Mouse (Mus musculus) liver, embryonic 12.5 days (tissue): Measurements from ENCODE around the gene Creb3l4. TPM values are rescaled to one million over a fixed set of nuclear protein-coding genes. Genes with fewer than 3 reads are reported as not detected.

Experiments used
- ATAC-seq: fragments of 200-750 bp; cut with Nextera tagmentation; 2 replicates; pipeline ENCODE4 v1.8.0; 2017; ENCODE audit warnings: moderate number of reproducible peaks, mild to moderate bottlenecking, moderate library complexity
- H3K27ac ChIP-seq: fragments of 300-500 bp; sonication (generic); 2 replicates; pipeline ENCODE4 v1.5.1; 2016; ENCODE audit warnings: mild to moderate bottlenecking
- H3K27me3 ChIP-seq: fragments of 300-500 bp; sonication (generic); replicated peaks from 2 replicates; pipeline ENCODE4 v1.6.1; 2016; ENCODE audit warnings: mild to moderate bottlenecking, moderate library complexity
- H3K36me3 ChIP-seq: fragments of 300-500 bp; sonication (generic); 2 replicates; pipeline ENCODE4 v1.6.1; 2016; ENCODE audit warnings: mild to moderate bottlenecking, moderate library complexity
- H3K4me1 ChIP-seq: fragments of 300-500 bp; sonication (generic); 2 replicates; pipeline ENCODE4 v1.6.1; 2016
- H3K4me2 ChIP-seq: fragments of 300-500 bp; sonication (generic); 2 replicates; pipeline ENCODE4 v1.6.1; 2016; ENCODE audit warnings: mild to moderate bottlenecking, moderate library complexity
- H3K4me3 ChIP-seq: fragments of 300-500 bp; sonication (generic); 2 replicates; pipeline ENCODE4 v1.5.1; 2016; ENCODE audit warnings: mild to moderate bottlenecking, moderate library complexity
- H3K9ac ChIP-seq: fragments of 300-500 bp; sonication (generic); 2 replicates; pipeline ENCODE4 v1.6.1; 2016; ENCODE audit warnings: mild to moderate bottlenecking, moderate library complexity
- H3K9me3 ChIP-seq: fragments of 300-500 bp; sonication (generic); replicated peaks from 2 replicates; pipeline ENCODE4 v1.6.1; 2016; ENCODE audit warnings: mild to moderate bottlenecking, moderate library complexity
- WGBS: fragments of 180-500 bp; shearing (Covaris S2); methylation state at CpG from one replicate; pipeline ENCODE4 v1.1.7; 2016; ENCODE audit not compliant: insufficient replicate concordance; 5-methylcytosine and 5-hydroxymethylcytosine counted together
- polyA plus RNA-seq: library from polyadenylated mRNA; unstranded; fragments of >200 nt; fragmentation: Nextera tagmentation; extraction: Ambion mirVana; gene quantifications from 2 replicates; pipeline ENCODE4 v1.2.1, GENCODE M21; 2016

Gene Creb3l4
- polyA plus RNA-seq, 1 experiment from 2014 or later: 0.56 TPM

- Histone ChIP-seq H3K9me3 (no peaks in the 10 kb centered on the region), H3K27me3 (0 out of 2 replicates have a peak, but pooled peaks cover 14% of the 10 kb centered on the region), H3K4me2 (peak overlapping the region; percentile 80), H3K4me1 (peaks cover 37% of the 10 kb centered on the region), H3K36me3 (peaks cover 15% of the 10 kb centered on the region), H3K27ac (peak overlapping the region; percentile 33; the same call in 1 of the 2 replicates), H3K4me3 (peak overlapping the region; percentile 58), H3K9ac (peak overlapping the region; percentile 68)
- 9% methylated on average over 5 of the region's 5 CpGs for WGBS
- ATAC-seq: no peak
Observed at GRCm38 (mm10) chr3:90221123-90221522, 22.2 kb downstream of the Creb3l4 start.

DNA sequence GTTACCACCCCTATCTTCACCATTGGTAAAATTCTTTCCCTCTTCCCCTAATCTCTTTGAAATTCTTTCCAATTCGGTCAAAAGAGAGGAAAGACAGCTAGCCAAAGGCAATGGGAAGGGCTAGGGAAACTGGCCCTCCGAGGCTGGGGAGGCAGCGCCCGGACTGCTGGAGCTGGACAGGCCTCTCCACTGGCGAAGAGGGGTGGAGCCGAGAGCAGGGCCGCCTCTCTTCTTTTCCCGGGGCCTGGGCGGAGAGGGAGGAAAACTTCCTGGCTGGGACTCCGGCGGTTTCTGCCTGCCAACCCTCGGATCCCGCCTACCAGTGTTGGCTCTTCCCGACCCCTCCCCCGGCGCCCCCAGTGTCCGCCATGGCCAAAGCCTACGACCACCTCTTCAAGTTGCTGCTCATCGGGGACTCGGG is 22.8 kb downstream of the Creb3l4 start:
- Histone ChIP-seq H3K4me1 (peaks cover 37% of the 10 kb centered on the region), H3K36me3 (peaks cover 13% of the 10 kb centered on the region), H3K9ac (peak overlapping the region; percentile 68), H3K9me3 (no peaks in the 10 kb centered on the region), H3K4me2 (peak overlapping the region; percentile 80), H3K27ac (peak overlapping the region; percentile 57; the same call in 1 of the 2 replicates), H3K27me3 (0 out of 2 replicates have a peak, but pooled peaks cover 9% of the 10 kb centered on the region), H3K4me3 (peak overlapping the region; percentile 58)
- ATAC-seq: peak; percentile 71
- 1% methylated on average over 20 of the region's 20 CpGs for WGBS

- Histone ChIP-seq H3K4me1 (peaks cover 38% of the 10 kb centered on the region), H3K36me3 (peaks cover 8% of the 10 kb centered on the region), H3K27ac (peak overlapping the region; percentile 57; the same call in 1 of the 2 replicates), H3K4me3 (peak overlapping the region; percentile 58), H3K9me3 (no peaks in the 10 kb centered on the region), H3K4me2 (peak overlapping the region; percentile 80), H3K27me3 (0 out of 2 replicates have a peak, but pooled peaks cover 7% of the 10 kb centered on the region), H3K9ac (peak overlapping the region; percentile 68)
- 16% methylated on average over 6 of the region's 6 CpGs for WGBS
- peak; percentile 45; the same call in 1 of the 2 replicates for ATAC-seq
Observed at GRCm38 (mm10) chr3:90220088-90220487, 23.2 kb downstream of the Creb3l4 start.

GRCm38 (mm10) chr3:90215825-90216380 is 27.4 kb downstream of the Creb3l4 start:
- H3K4me1 ChIP-seq: peaks cover 41% of the 10 kb centered on the region
- H3K4me3 ChIP-seq: no peak overlapping the region
- no peak overlapping the region for H3K27ac ChIP-seq
- H3K27me3 ChIP-seq: 0 out of 2 replicates have a peak, but pooled peaks cover 7% of the 10 kb centered on the region
- H3K9me3 ChIP-seq: no peaks in the 10 kb centered on the region
- WGBS: 26% methylated on average over 1 of the region's 1 CpGs
- no peak for ATAC-seq
- H3K36me3 ChIP-seq: peaks cover 20% of the 10 kb centered on the region
- no peak overlapping the region for H3K4me2 ChIP-seq
- no peak overlapping the region for H3K9ac ChIP-seq

- peak overlapping the region; percentile 91 for H3K4me2 ChIP-seq
- peak; percentile 43; the same call in 1 of the 2 replicates for ATAC-seq
- peak overlapping the region; percentile 50 for H3K27ac ChIP-seq
- WGBS: 13% methylated on average over 12 of the region's 12 CpGs
- H3K9ac ChIP-seq: peak overlapping the region; percentile 92
- H3K9me3 ChIP-seq: no peaks in the 10 kb centered on the region
- H3K4me1 ChIP-seq: peaks cover 40% of the 10 kb centered on the region
- peak overlapping the region; percentile 89 for H3K4me3 ChIP-seq
- H3K36me3 ChIP-seq: peaks cover 37% of the 10 kb centered on the region
- 0 out of 2 replicates have a peak, but pooled peaks cover 7% of the 10 kb centered on the region for H3K27me3 ChIP-seq
Observed at GRCm38 (mm10) chr3:90213956-90214684, 29.2 kb downstream of the Creb3l4 start.

GRCm38 (mm10) chr3:90213377-90213866 is 29.9 kb downstream of the Creb3l4 start, which contains the start of the genes Rps27 and Rab13:
Rps27 (minus strand) TSS chr3:90213651.
Rab13 (plus strand) TSS chr3:90213695.
- Histone ChIP-seq H3K27me3 (0 out of 2 replicates have a peak, but pooled peaks cover 5% of the 10 kb centered on the region), H3K4me2 (peak within 1 kb of the TSS; percentile 91), H3K9ac (peak within 1 kb of the TSS; percentile 92), H3K4me3 (peak within 1 kb of the TSS; percentile 89), H3K9me3 (no peaks in the 10 kb centered on the region), H3K4me1 (peaks cover 47% of the 10 kb centered on the region), H3K27ac (peak within 1 kb of the TSS; percentile 86), H3K36me3 (peaks cover 44% of the 10 kb centered on the region)
- peak; percentile 93 for ATAC-seq
- under 1% methylated on average over 42 of the region's 42 CpGs for WGBS

DNA sequence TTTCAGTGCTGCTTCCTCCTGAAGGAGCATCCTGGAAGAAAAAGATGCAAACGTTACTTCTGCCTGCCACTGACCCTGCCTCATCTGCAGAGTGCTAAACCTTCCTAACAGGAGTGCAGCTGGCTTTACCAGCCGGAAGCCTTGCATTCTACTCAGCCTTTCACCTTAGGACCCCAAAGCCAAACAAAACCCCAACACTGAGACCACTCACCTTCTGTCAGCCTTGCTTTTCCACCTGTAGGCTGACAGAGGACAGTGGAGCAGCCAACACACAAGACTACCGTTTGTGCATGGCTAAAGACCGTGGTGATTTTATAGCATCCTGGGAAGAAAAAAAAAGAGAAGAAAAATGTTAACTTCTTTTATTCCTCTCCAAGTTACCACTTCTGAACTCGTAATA is 30.6 kb downstream of the Creb3l4 start:
- Histone ChIP-seq H3K27ac (peak overlapping the region; percentile 86), H3K9ac (peak overlapping the region; percentile 92), H3K9me3 (no peaks in the 10 kb centered on the region), H3K4me2 (peak overlapping the region; percentile 91), H3K36me3 (peaks cover 51% of the 10 kb centered on the region), H3K4me1 (peaks cover 47% of the 10 kb centered on the region), H3K27me3 (no peaks in the 10 kb centered on the region), H3K4me3 (peak overlapping the region; percentile 89)
- ATAC-seq: no peak
- WGBS: 4% methylated on average over 5 of the region's 5 CpGs

GRCm38 (mm10) chr3:90211475-90212398 is 31.6 kb downstream of the Creb3l4 start:
- Histone ChIP-seq H3K27me3 (no peaks in the 10 kb centered on the region), H3K4me1 (peaks cover 47% of the 10 kb centered on the region), H3K9me3 (no peaks in the 10 kb centered on the region), H3K4me3 (peak overlapping the region; percentile 89), H3K27ac (peak overlapping the region; percentile 86), H3K9ac (peak overlapping the region; percentile 92), H3K4me2 (peak overlapping the region; percentile 91), H3K36me3 (peaks cover 58% of the 10 kb centered on the region)
- 31% methylated on average over 13 of the region's 13 CpGs for WGBS
- ATAC-seq: no peak

DNA sequence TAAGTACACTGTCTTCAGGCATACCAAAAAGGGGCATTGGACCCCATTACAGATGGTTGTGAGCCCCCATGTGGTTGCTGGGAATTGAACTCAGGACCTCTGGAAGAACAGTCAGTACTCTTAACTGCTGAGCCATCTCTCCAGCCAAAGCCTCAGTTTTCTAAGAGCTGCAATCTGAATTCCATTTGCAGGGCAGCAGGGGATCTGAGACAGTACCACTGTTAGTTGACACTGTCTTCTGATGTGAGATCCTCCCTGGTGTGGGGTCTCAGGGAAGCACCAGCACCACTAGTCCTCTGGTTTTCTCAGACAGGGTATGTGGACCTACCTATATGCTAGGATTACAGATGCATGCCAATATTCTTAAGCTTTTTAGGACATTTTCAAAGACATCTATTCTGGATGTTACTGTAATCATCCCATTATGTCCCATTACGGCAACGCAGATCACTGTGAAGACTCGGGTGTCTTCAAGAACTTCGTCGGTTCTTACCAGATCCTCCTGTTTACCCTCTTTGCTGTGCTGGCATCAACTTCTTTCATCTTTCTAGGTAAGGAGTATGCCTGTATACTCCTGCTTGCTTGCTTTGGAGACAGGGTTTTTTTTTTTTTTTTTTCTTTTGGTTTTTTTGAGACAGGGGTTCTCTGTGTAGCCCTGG is 33.3 kb downstream of the Creb3l4 start:
- Histone ChIP-seq H3K9me3 (no peaks in the 10 kb centered on the region), H3K36me3 (peaks cover 62% of the 10 kb centered on the region), H3K4me3 (no peak overlapping the region), H3K4me1 (peaks cover 45% of the 10 kb centered on the region), H3K27me3 (no peaks in the 10 kb centered on the region), H3K27ac (0 out of 2 replicates have a peak overlapping the region, but pooled peaks have one; percentile 30), H3K9ac (no peak overlapping the region), H3K4me2 (0 out of 2 replicates have a peak overlapping the region, but pooled peaks have one; percentile 0)
- no peak for ATAC-seq
- 85% methylated on average over 5 of the region's 5 CpGs for WGBS

- peaks cover 62% of the 10 kb centered on the region for H3K36me3 ChIP-seq
Observed at GRCm38 (mm10) chr3:90208662-90209061, 34.6 kb downstream of the Creb3l4 start.

More at GRCm38 (mm10) chr3:90208662-90209061, 34.6 kb downstream of the Creb3l4 start:
- H3K9me3 ChIP-seq: no peaks in the 10 kb centered on the region
- H3K27ac ChIP-seq: 0 out of 2 replicates have a peak overlapping the region, but pooled peaks have one; percentile 8
- peaks cover 38% of the 10 kb centered on the region for H3K4me1 ChIP-seq
- H3K27me3 ChIP-seq: no peaks in the 10 kb centered on the region
- no peak for ATAC-seq
- no peak overlapping the region for H3K4me2 ChIP-seq
- 80% methylated on average over 2 of the region's 2 CpGs for WGBS
- H3K4me3 ChIP-seq: no peak overlapping the region
- no peak overlapping the region for H3K9ac ChIP-seq
